Mouse (Mus musculus): ENCODE measurements at regions not wholly inside any gene's neighbourhood (a gene's known extent, or its start where the extent isn't known, plus 50 kb on each side); places are given as distances from the start of the nearest gene placed in this dataset.

DNA sequence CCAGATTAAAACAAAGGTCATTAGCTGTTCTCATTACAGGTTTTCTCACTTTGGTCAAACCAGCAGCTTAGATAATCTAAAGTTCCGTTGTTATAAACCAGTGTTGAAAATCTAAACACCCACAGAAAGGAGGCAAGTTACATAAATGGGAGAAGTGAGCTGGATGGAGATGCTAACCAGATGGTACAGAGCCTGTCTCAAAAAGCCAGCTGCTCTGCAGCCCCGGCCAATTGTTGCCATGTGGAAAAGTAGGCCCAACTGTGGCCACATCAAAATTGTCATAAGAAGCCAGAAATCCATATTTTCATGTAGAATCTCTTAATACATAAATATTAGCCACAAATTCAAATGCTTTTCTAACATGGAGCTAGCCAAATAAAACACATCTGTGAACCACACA lies 188.9 kb upstream of the 1810046K07Rik start:
- DNase-seq (ENCODE audit: low read depth in 2 of 2, low spot score in 2 of 2) = no peak

DNA sequence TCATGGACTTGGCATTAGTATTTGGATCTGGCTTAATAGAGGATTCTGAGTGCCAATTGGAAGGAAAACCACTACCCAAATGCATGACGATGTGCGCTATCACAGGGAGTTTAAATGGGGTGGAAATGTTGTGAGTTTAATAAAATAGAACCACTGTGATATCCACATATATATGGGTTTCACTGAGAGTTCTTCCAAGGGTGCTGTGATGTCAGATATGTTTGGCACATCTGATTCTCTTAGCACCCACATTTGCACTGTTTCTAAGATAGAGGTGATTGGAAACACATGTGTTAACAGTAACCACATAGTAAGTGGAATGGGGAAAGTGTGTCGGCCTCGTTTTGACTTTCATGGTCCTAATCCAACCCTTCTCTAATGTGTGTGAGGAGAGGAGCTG lies 189.7 kb upstream of the 1810046K07Rik start:
- no peak for DNase-seq (ENCODE audit: low read depth in 2 of 2, low spot score in 2 of 2)

- no peak for DNase-seq (ENCODE audit: low read depth in 2 of 2, low spot score in 2 of 2)
Observed at GRCm38 (mm10) chr9:51523471-51523870, 194.8 kb upstream of the 1810046K07Rik start.

GRCm38 (mm10) chr9:51525906-51526305 lies 197.2 kb upstream of the 1810046K07Rik start:
- DNase-seq (ENCODE audit: low read depth in 2 of 2, low spot score in 2 of 2) = no peak

GRCm38 (mm10) chr9:51538894-51539293 lies 210.2 kb upstream of the 1810046K07Rik start:
- no peak for DNase-seq (ENCODE audit: low read depth in 2 of 2, low spot score in 2 of 2)

DNA sequence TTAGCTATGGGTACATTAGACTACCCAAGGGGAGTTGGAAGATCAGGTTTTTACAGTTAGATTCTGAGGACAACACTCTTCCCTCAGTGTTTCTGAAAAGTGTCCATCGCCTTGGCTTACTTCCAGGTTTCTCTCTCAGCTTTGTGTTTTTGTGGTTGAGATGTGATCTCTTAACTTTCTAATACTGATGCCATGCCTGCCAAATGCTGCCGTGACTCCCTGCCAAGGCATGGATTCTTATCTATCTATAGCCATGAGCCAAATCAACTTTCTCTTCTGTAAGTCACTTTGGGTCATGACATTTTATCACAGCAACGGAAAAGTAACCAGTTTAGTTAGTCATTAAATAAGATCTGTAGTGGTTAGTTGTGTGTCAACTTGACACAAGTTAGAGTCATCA lies 213.2 kb upstream of the 1810046K07Rik start:
- DNase-seq (ENCODE audit: low read depth in 2 of 2, low spot score in 2 of 2) = no peak

- no peak for DNase-seq (ENCODE audit: low read depth in 2 of 2, low spot score in 2 of 2)
Observed at GRCm38 (mm10) chr9:51572040-51572439, 193.1 kb upstream of the Arhgap20 start.

DNA sequence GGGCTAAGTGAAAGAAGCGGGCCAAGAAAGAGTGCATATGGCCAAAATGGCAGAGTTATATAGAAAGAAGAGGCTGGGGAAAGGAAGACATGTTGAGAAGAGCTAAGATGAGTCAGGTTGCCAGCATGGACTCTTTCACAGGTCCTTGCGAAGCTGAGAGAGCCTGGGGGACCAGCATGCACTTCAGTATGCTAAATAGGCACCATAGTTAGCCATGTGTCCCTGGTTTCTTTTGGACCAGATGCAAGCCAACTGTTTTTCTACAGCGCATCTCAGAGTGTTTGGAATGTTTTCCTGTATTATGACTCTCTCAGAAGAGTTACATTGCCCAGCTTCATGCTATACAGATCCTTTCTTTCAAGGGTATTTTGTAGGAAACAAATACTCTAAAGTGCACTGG lies 183.5 kb upstream of the Arhgap20 start:
- no peak for DNase-seq (ENCODE audit: low read depth in 2 of 2, low spot score in 2 of 2)

DNA sequence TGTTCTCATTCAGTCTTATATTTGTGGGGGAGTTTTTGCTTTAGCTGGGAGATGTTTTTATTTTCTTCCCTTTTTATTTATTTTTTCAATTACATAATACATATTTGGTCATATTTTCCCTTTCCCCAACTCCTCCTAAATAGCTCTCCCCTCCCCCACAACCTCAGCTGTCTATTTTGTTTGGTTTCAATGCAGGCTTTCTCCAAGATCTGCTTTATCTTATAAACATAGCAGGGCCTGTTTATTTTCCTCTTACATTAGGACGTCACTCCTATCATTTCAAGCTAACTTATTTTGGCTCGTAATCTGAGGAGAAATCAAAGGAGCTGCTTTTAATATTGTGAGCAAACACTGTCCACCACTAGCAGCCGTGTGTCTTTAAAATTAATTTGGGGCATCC lies 171.4 kb upstream of the Arhgap20 start:
- no peak for DNase-seq (ENCODE audit: low read depth in 2 of 2, low spot score in 2 of 2)

GRCm38 (mm10) chr9:51598706-51599105 lies 166.4 kb upstream of the Arhgap20 start:
- DNase-seq (ENCODE audit: low read depth in 2 of 2, low spot score in 2 of 2) = no peak

DNA sequence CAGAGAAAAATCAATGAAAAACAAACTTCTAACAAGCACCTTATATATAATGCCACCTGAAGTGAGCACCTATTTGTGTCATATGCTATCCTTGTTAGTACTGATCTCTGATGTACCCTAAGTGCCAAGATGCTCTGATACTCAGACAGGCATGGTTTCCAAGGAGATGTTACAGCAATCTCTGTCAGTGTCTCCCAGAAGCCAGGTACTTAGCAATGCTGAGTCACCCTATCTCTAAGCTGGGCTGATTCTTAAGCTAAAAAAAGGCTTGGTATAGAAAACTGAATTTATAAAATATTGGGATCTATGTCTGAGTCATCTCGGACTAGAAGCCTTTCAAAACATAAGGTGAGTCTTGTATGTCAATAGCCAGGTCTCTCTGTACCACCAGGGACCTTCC lies 157.0 kb upstream of the Arhgap20 start:
- DNase-seq (ENCODE audit: low read depth in 2 of 2, low spot score in 2 of 2) = no peak

DNA sequence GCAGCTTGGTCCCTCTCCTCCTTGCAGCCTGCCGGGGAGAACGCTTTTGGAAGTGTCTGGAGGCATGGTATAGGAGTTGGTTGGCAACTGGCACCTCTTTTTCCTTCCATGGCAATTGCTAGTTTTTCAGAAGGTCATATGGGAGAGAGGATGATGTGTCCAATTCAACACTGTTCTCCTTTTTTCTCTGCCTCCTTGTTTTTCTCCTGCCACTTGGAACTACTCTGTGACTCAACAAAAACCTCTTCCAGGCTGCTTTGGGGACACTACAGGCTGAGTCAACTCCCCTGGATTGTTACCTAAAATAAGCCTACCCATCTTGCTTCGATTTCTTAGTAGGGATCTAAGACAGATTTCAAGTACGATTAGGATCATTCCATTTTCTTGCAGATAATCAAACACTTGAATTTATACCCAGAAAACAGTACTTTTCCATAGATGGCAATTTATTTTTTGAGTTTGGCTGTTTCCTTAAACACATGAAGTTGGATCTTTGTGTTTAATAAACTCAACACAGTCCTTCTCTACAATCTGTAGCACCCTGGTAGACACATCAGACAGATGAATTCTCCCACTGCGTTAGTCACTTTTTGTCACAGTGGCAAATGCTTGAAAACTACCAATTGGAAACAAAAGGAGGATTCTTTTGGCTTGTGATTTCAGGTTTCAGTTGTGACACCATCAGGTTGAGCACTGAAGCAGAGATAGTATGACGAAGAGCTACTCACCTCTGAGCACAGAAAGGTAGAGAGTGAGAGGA lies 156.3 kb upstream of the Arhgap20 start:
- no peak for DNase-seq (ENCODE audit: low read depth in 2 of 2, low spot score in 2 of 2)

- no peak for DNase-seq (ENCODE audit: low read depth in 2 of 2, low spot score in 2 of 2)
Observed at GRCm38 (mm10) chr9:51626156-51626555, 139.0 kb upstream of the Arhgap20 start.

DNA sequence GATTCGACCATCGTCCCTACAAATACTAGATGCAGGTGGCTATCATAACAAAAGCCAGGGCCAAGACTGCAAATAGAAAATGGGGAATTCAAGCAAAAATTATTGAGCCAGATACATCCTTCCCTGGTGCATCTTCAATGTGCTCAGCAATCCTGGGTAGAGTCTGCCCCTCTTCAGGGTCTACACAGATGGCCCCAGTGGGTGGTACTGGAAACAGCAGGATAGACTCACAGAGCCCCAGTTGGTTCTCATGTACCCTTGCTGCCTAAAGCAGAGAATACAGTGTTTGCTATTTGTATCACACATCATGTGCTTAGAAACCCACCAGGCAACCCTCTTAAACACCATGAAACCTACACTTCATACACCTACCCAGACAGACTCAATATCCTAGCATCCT lies 129.0 kb upstream of the Arhgap20 start:
- no peak for DNase-seq (ENCODE audit: low read depth in 2 of 2, low spot score in 2 of 2)

- DNase-seq (ENCODE audit: low read depth in 2 of 2, low spot score in 2 of 2) = no peak
Observed at GRCm38 (mm10) chr9:51636559-51637127, 128.5 kb upstream of the Arhgap20 start.

DNA sequence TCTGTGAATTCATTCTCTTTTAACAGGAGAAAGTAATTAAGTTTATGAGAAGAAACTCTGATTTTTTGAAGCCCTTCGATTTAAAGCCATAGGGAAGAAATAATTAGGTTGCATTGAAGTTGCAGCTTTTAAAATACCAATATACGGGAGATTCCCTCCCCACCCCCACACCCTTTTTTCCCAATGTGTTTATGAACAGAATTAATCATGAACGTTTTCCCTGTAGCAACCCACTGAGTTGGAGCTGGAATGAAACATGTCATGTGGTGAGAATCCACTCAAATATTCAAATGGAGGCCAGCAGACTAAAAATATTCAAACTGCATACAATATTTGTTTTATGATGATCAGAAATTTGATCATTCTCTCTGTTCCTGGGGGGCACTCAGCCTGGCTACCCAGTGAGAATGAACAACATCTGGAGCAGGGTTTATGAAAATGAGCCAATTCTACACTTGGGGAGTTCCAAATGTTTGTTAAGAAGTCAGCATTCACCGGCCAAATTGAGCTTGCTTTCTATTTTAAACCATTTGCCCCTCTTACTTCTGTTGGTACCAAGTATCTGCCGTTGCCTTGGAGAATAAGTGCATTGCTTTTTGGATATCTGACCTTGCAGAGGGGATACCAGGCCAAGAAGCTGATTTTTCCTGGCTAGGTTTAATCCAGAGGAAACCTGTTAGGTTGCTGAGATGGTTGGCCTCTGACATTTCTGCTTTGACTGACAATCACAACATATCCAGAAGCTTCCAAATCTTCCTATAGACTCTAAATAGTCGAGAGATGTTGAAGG lies 127.8 kb upstream of the Arhgap20 start:
- DNase-seq (ENCODE audit: low read depth in 2 of 2, low spot score in 2 of 2) = no peak

DNA sequence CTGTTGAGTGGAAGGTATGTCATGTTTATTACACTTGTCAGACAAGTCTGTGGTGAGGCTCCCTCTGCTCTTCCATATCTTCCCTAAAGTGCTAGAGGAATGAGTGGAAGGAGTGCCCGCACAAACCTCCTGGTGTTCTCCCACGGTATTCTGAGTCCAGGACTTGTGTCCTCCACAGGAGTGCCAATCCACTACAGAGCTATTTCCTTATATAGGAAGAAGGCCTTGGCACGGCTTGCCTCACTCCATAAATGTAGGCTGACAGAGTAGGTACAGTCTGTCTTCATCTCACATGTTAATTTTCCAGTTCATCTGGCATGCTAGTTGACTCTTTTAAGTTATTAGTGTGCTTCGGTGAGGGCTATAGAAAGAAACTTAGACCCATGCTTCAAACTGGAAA lies 123.4 kb upstream of the Arhgap20 start:
- no peak for DNase-seq (ENCODE audit: low read depth in 2 of 2, low spot score in 2 of 2)

- no peak for DNase-seq (ENCODE audit: low read depth in 2 of 2, low spot score in 2 of 2)
Observed at GRCm38 (mm10) chr9:51645426-51645825, 119.7 kb upstream of the Arhgap20 start.

GRCm38 (mm10) chr9:51653376-51654292 lies 111.5 kb upstream of the Arhgap20 start:
- DNase-seq (ENCODE audit: low read depth in 2 of 2, low spot score in 2 of 2) = no peak

DNA sequence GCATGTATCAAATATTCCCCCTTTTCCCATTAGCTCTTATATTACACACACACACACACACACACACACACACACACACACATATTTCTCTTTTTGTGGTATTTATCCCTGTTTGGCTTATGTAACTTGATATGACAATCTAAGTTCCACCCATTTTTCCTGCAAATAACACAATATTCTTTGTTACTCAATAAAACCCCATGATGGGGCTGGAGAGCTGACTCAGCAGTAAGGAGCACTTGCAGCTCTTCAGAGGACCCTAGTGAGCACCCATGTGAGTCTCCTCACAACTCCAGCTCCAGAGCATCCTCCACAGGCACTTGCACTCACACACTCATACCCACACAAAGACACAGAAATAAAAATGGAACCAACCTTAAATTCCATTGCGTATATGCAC lies 110.5 kb upstream of the Arhgap20 start:
- DNase-seq (ENCODE audit: low read depth in 2 of 2, low spot score in 2 of 2) = no peak

- DNase-seq (ENCODE audit: low read depth in 2 of 2, low spot score in 2 of 2) = no peak
Observed at GRCm38 (mm10) chr9:51657796-51658195, 107.3 kb upstream of the Arhgap20 start.
